In genomic region chr10:82241401-82241788, GRCm38 (mm10) we compare ENCODE assay signal across 8 mouse cellular contexts. TPM values are rescaled to one million over a fixed set of nuclear protein-coding genes. Genes with fewer than 3 reads are reported as not detected.
A peak's percentile ranks its signal among the peaks of the same experiment; 100 is the strongest.
DNase-seq lines count a peak whose midpoint lies in the region; ATAC-seq and TF ChIP-seq lines count a peak whose summit lies in the region.

No protein-coding gene starts in this region.

- H3K4me3 ChIP-seq in kidney, embryonic 16.5 days (ENCODE audit: low read length): peak overlapping the region; percentile 85
- H3K4me3 ChIP-seq in embryonic facial prominence, embryonic 10.5 days: peak overlapping the region; percentile 83
- peak overlapping the region; percentile 64 for H3K4me3 ChIP-seq in intestine, embryonic 14.5 days (ENCODE audit: low read depth, low read length)
- H3K4me3 ChIP-seq in midbrain, postnatal 0 days (ENCODE audit: low read depth, low read length): peak overlapping the region; percentile 78

- no peak for ATAC-seq in kidney, embryonic 16.5 days (ENCODE audit: low FRiP score, low TSS enrichment)
- ATAC-seq in intestine, embryonic 14.5 days (replicated peaks; ENCODE audit: low FRiP score, low TSS enrichment, low read depth): no peak
- no peak; the same call in 1 of the 2 replicates for ATAC-seq in midbrain, postnatal 0 days (ENCODE audit: low FRiP score)

- no peak for DNase-seq in kidney, adult 18-20 months
- DNase-seq in embryonic facial prominence, embryonic 10.5 days (ENCODE audit: low spot score): no peak
- DNase-seq in intestine, embryonic 14.5 days (ENCODE audit: low spot score): no peak
- no peak for DNase-seq in midbrain, postnatal 0 days (ENCODE audit: low spot score)
- DNase-seq in frontal cortex, adult 2 months (ENCODE audit: extremely low spot score in 1 of 2, low spot score in 1 of 2): no peak
- no peak for DNase-seq in retina, postnatal 1 day
- no peak for DNase-seq in kidney, adult 11 months

- H3K9ac ChIP-seq in kidney, embryonic 16.5 days (replicated peaks; ENCODE audit: low read length): peak overlapping the region; percentile 89
- H3K9ac ChIP-seq in intestine, embryonic 14.5 days (ENCODE audit: low read length): peak overlapping the region; percentile 62; the same call in 1 of the 2 replicates
- H3K9ac ChIP-seq in midbrain, postnatal 0 days (replicated peaks; ENCODE audit: low read length, poor library complexity, severe bottlenecking): 0 out of 2 replicates have a peak overlapping the region, but pooled peaks have one; percentile 83

- TF ChIP-seq CTCF in midbrain, postnatal 0 days (IDR thresholded peaks at IDR 0.05): no peak

- peak overlapping the region; percentile 92 for H3K27ac ChIP-seq in kidney, embryonic 16.5 days (ENCODE audit: low read length)
- peak overlapping the region; percentile 88; the same call in 1 of the 2 replicates for H3K27ac ChIP-seq in embryonic facial prominence, embryonic 10.5 days (replicated peaks)
- H3K27ac ChIP-seq in intestine, embryonic 14.5 days (ENCODE audit: low read depth): no peak overlapping the region
- peak overlapping the region; percentile 85 for H3K27ac ChIP-seq in midbrain, postnatal 0 days (ENCODE audit: low read depth, low read length)

- no peaks in the 10 kb centered on the region for H3K27me3 ChIP-seq in kidney, embryonic 16.5 days (ENCODE audit: insufficient read depth, low read length)
- H3K27me3 ChIP-seq in embryonic facial prominence, embryonic 10.5 days (replicated peaks; ENCODE audit: low read depth, poor library complexity, severe bottlenecking): no peaks in the 10 kb centered on the region
- no peaks in the 10 kb centered on the region for H3K27me3 ChIP-seq in intestine, embryonic 14.5 days (replicated peaks; ENCODE audit: control insufficient read depth, insufficient read depth, low read length)
- no peaks in the 10 kb centered on the region for H3K27me3 ChIP-seq in midbrain, postnatal 0 days (ENCODE audit: insufficient read depth, low read length)

- H3K36me3 ChIP-seq in kidney, embryonic 16.5 days (ENCODE audit: insufficient read depth, low read length): peaks cover 13% of the 10 kb centered on the region
- peaks cover 20% of the 10 kb centered on the region for H3K36me3 ChIP-seq in embryonic facial prominence, embryonic 10.5 days (replicated peaks)
- H3K36me3 ChIP-seq in intestine, embryonic 14.5 days (ENCODE audit: control insufficient read depth, insufficient read depth, low read length): no peaks in the 10 kb centered on the region
- peaks cover 5% of the 10 kb centered on the region; the same call in 1 of the 2 replicates for H3K36me3 ChIP-seq in midbrain, postnatal 0 days (ENCODE audit: insufficient read depth, low read length)

- peaks cover 15% of the 10 kb centered on the region for H3K9me3 ChIP-seq in kidney, embryonic 16.5 days (ENCODE audit: low read length)
- H3K9me3 ChIP-seq in embryonic facial prominence, embryonic 10.5 days: peaks cover 25% of the 10 kb centered on the region
- H3K9me3 ChIP-seq in intestine, embryonic 14.5 days (ENCODE audit: control insufficient read depth, low read length): peaks cover 7% of the 10 kb centered on the region; the same call in 1 of the 2 replicates
- H3K9me3 ChIP-seq in midbrain, postnatal 0 days (ENCODE audit: low read length): no peaks in the 10 kb centered on the region

- peaks cover 10% of the 10 kb centered on the region; the same call in 1 of the 2 replicates for H3K4me1 ChIP-seq in kidney, embryonic 16.5 days (ENCODE audit: insufficient read depth, low read length)
- peaks cover 10% of the 10 kb centered on the region for H3K4me1 ChIP-seq in embryonic facial prominence, embryonic 10.5 days
- peaks cover 3% of the 10 kb centered on the region; the same call in 1 of the 2 replicates for H3K4me1 ChIP-seq in intestine, embryonic 14.5 days (replicated peaks; ENCODE audit: control insufficient read depth, insufficient read depth, low read length)
- H3K4me1 ChIP-seq in midbrain, postnatal 0 days (ENCODE audit: insufficient read depth, low read length): peaks cover 8% of the 10 kb centered on the region

- peak overlapping the region; percentile 67 for H3K4me2 ChIP-seq in kidney, embryonic 16.5 days (replicated peaks; ENCODE audit: low read depth, low read length)
- peak overlapping the region; percentile 66 for H3K4me2 ChIP-seq in intestine, embryonic 14.5 days (ENCODE audit: low read length)
- H3K4me2 ChIP-seq in midbrain, postnatal 0 days (ENCODE audit: low read depth, low read length, poor library complexity, severe bottlenecking): peak overlapping the region; percentile 60

- WGBS in kidney, embryonic 16.5 days: 66% methylated on average over 5 of the region's 5 CpGs
- WGBS in embryonic facial prominence, embryonic 10.5 days: 69% methylated on average over 5 of the region's 5 CpGs
- WGBS in intestine, embryonic 14.5 days: 64% methylated on average over 5 of the region's 5 CpGs
- WGBS in midbrain, postnatal 0 days: 72% methylated on average over 5 of the region's 5 CpGs

RNA-seq across cellular contexts. Expression of gene Zfp938, which starts 0.3 kb away (rescaled TPM):
- polyA plus RNA-seq in kidney, embryonic 16.5 days (2015; fragmentation: Nextera tagmentation; extraction: Ambion mirVana): 16.5 and 17.4 TPM in 2 replicates
- 13.9 and 14.2 TPM in 2 replicates for polyA plus RNA-seq in embryonic facial prominence, embryonic 10.5 days (2016; fragmentation: Nextera tagmentation; extraction: Ambion mirVana)
- polyA plus RNA-seq in intestine, embryonic 14.5 days (2014; fragmentation: Nextera tagmentation; extraction: Ambion mirVana): 13.0 and 15.9 TPM in 2 replicates
- total RNA-seq in midbrain, postnatal 0 days (2014; rRNA removed): 19.9 and 24.8 TPM in 2 replicates
- 32.0 and 35.6 TPM in 2 replicates for polyA plus RNA-seq in midbrain, postnatal 0 days (2015; fragmentation: Nextera tagmentation; extraction: Ambion mirVana)
- 22.9 and 24.5 TPM in 2 replicates for polyA plus RNA-seq in frontal cortex, adult 2 months (2012; rRNA removed)
